Mouse (Mus musculus) lung, adult 2 months (tissue): Measurements from ENCODE around the gene D930020B18Rik.

Source experiments
- CTCF ChIP-seq: fragments of 200-500 bp; IDR thresholded peaks from 2 replicates; pipeline ENCODE4 v1.5.1; 2011; ENCODE audit warnings: mild to moderate bottlenecking, low read length, control low read depth; ENCODE audit not compliant: insufficient read depth
- POLR2A ChIP-seq: fragments of 200-500 bp; IDR thresholded peaks from 2 replicates; pipeline ENCODE4 v1.6.1; 2011; ENCODE audit warnings: low read depth, mild to moderate bottlenecking, control low read depth, low read length, borderline replicate concordance; ENCODE audit errors: extremely low read depth

GRCm38 (mm10) chr10:121634159-121634558 is 7.2 kb upstream of the D930020B18Rik start:
- TF ChIP-seq CTCF (no peak), POLR2A (no peak)
